Mouse (Mus musculus): ENCODE results near the gene Nelfe. TPM values are rescaled to one million over a fixed set of nuclear protein-coding genes. Genes with fewer than 3 reads are reported as not detected.

Nelfe gene
- polyA plus RNA-seq, 1 experiment from 2014 or later: 78.9 TPM

DNA sequence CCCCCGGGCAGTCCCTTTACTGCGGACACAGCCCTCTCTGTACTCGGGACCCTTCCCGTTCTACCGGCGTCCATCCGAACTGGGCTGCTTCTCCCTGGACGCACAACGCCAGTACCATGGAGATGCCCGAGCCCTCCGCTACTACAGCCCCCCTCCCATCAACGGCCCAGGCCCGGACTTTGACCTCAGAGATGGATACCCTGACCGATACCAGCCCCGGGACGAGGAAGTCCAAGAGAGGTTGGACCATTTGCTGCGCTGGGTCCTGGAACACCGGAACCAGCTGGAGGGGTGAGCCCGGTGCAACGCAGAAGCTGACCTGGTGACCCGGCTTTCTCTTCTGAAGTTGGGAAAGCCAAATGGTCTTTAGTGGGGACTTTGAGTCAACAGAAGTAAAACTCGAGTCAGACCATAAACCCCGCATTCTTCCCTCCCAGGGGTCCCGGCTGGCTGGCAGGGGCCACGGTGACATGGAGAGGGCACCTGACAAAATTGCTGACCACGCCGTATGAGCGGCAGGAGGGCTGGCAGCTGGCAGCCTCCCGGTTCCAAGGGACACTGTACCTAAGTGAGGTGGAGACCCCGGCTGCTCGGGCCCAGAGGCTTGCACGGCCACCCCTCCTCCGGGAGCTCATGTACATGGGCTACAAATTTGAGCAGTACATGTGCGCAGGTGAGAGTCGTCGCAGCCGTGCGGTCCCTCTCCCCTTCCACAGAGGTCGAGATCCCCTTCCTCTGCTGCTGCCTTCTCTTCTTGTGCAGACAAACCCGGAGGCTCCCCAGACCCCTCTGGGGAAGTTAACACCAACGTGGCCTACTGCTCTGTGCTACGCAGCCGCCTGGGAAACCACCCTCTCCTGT, 12.5 kb upstream of the Nelfe start:
- peak overlapping the region; percentile 83 for H3K27ac ChIP-seq (ENCODE audit: low read depth, low read length)
- 35% methylated on average over 43 of the region's 43 CpGs for WGBS

DNA sequence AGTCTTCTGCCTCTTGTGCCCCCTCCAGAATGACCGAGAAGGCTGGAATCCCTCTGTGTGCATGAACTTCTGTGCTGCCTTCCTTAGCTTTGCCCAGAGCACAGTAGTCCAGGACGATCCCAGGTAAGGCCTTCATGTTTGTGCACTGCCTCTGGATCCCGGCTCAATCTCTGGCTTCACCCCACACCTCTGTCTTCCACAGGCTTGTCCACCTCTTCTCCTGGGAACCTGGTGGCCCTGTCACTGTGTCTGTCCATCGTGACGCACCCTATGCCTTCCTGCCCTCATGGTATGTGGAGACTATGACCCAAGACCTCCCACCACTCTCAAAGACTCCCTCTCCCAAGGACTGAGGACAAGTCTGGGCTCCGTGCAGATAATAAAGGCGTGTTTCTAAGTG, 11.4 kb upstream of the Nelfe start:
- H3K9ac ChIP-seq (replicated peaks; ENCODE audit: low read depth, low read length): no peak overlapping the region
- H3K4me1 ChIP-seq (ENCODE audit: control insufficient read depth, insufficient read depth, low read length): peaks cover 20% of the 10 kb centered on the region
- no peak for ATAC-seq (ENCODE audit: low read depth)

More for the DNA sequence above, 12.5 kb upstream of the Nelfe start:
- Histone ChIP-seq H3K4me2 (ENCODE audit: low read depth, low read length) (peak overlapping the region; percentile 99), H3K27me3 (ENCODE audit: control insufficient read depth, insufficient read depth, low read length) (no peaks in the 10 kb centered on the region), H3K4me3 (ENCODE audit: low read depth, low read length) (peak overlapping the region; percentile 72), H3K36me3 (ENCODE audit: control insufficient read depth, insufficient read depth, low read length) (peaks cover 43% of the 10 kb centered on the region), H3K9me3 (ENCODE audit: control insufficient read depth, low read length) (no peaks in the 10 kb centered on the region), H3K4me1 (ENCODE audit: control insufficient read depth, insufficient read depth, low read length) (peaks cover 20% of the 10 kb centered on the region), H3K9ac (replicated peaks; ENCODE audit: low read depth, low read length) (peak overlapping the region; percentile 70)
- ATAC-seq (ENCODE audit: low read depth): peak; percentile 18; the same call in 1 of the 2 replicates

DNA sequence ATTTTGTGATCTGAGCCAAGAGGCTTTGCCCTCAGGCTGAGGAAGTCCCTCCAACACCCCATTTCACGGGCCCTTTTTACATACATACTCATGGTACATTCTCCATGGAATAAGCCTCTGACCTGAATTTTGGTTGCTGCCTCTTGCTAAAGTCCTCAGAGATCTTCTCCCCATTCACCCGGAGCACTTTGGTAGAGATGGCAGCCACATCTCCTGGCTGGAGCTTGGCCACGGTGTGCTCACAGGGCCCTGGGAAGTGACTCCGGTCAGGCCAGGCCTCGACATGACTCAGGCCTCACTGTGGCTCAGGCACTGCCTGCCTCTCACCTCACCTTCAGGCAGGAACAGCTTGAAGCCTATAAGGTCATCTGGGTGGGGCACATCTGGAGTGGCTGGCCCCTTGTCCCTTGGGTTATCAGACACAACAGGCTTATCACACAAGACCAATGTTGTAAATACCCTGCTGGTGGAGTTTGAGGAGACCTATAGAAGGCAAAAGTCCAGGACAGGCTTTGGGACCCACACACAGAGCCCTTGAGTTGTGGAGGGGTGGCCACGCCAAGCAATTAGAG, 9.4 kb upstream of the Nelfe start:
- ATAC-seq (ENCODE audit: low read depth): no peak
- Histone ChIP-seq H3K4me1 (ENCODE audit: control insufficient read depth, insufficient read depth, low read length) (peaks cover 16% of the 10 kb centered on the region), H3K27ac (ENCODE audit: low read depth, low read length) (no peak overlapping the region), H3K9ac (replicated peaks; ENCODE audit: low read depth, low read length) (no peak overlapping the region), H3K4me3 (ENCODE audit: low read depth, low read length) (no peak overlapping the region), H3K4me2 (ENCODE audit: low read depth, low read length) (no peak overlapping the region), H3K9me3 (ENCODE audit: control insufficient read depth, low read length) (no peaks in the 10 kb centered on the region), H3K27me3 (ENCODE audit: control insufficient read depth, insufficient read depth, low read length) (no peaks in the 10 kb centered on the region), H3K36me3 (ENCODE audit: control insufficient read depth, insufficient read depth, low read length) (peaks cover 71% of the 10 kb centered on the region)
- WGBS: 87% methylated on average over 6 of the region's 6 CpGs

More for the DNA sequence above, 11.4 kb upstream of the Nelfe start:
- Histone ChIP-seq H3K4me2 (ENCODE audit: low read depth, low read length) (no peak overlapping the region), H3K4me3 (ENCODE audit: low read depth, low read length) (no peak overlapping the region), H3K27ac (ENCODE audit: low read depth, low read length) (no peak overlapping the region), H3K27me3 (ENCODE audit: control insufficient read depth, insufficient read depth, low read length) (no peaks in the 10 kb centered on the region), H3K36me3 (ENCODE audit: control insufficient read depth, insufficient read depth, low read length) (peaks cover 53% of the 10 kb centered on the region), H3K9me3 (ENCODE audit: control insufficient read depth, low read length) (no peaks in the 10 kb centered on the region)
- 93% methylated on average over 7 of the region's 7 CpGs for WGBS

DNA sequence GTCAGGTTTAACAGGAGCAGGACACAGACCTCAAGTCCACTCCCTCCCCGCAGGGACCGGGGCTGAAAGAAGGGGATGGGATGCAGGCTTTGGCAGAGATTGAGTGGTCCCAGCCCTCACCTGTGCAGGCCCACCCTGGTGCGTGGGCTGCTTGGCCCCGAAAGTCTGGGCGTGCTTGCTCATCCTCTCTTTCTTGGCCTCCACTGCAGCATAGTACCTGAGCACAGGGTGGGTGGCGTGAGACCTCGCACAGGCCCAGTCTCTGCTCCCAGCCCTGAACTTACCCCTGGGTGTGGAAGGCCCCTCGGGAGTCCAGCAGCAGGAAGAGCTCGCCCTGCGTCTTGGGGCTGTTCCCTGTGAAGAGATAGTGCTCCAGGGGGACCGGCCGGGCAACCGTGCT, 5.3 kb upstream of the Nelfe start:
- H3K4me1 ChIP-seq (ENCODE audit: control insufficient read depth, insufficient read depth, low read length): peaks cover 6% of the 10 kb centered on the region; the same call in 1 of the 2 replicates
- no peak overlapping the region for H3K9ac ChIP-seq (replicated peaks; ENCODE audit: low read depth, low read length)
- H3K36me3 ChIP-seq (ENCODE audit: control insufficient read depth, insufficient read depth, low read length): peaks cover 71% of the 10 kb centered on the region
- H3K27ac ChIP-seq (ENCODE audit: low read depth, low read length): no peak overlapping the region
- no peaks in the 10 kb centered on the region for H3K27me3 ChIP-seq (ENCODE audit: control insufficient read depth, insufficient read depth, low read length)
- 97% methylated on average over 13 of the region's 13 CpGs for WGBS
- H3K4me2 ChIP-seq (ENCODE audit: low read depth, low read length): no peak overlapping the region
- H3K9me3 ChIP-seq (ENCODE audit: control insufficient read depth, low read length): no peaks in the 10 kb centered on the region
- no peak overlapping the region for H3K4me3 ChIP-seq (ENCODE audit: low read depth, low read length)
- no peak for ATAC-seq (ENCODE audit: low read depth)

DNA sequence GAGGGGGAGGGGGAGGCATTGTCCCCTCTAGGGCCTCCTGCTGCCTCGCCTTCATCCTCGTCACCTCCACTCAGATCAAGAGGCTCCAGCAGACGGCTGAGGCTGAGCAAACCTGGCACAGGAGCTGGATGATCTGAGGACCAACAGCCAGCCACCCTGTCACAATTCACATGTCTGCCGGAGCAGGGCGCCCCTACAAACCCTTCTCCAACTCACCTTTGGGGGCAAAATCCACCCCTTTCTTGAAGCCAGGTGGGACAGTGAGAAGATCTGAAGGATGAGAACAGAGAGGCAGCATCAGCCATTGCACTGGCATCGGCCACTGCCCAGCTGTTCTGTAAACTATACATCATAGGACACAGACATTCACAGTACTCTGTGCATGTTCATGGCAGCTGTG, 3.0 kb upstream of the Nelfe start:
- ATAC-seq (ENCODE audit: low read depth): no peak
- Histone ChIP-seq H3K36me3 (ENCODE audit: control insufficient read depth, insufficient read depth, low read length) (peaks cover 48% of the 10 kb centered on the region), H3K9ac (replicated peaks; ENCODE audit: low read depth, low read length) (no peak overlapping the region), H3K4me1 (ENCODE audit: control insufficient read depth, insufficient read depth, low read length) (peaks cover 18% of the 10 kb centered on the region), H3K4me3 (ENCODE audit: low read depth, low read length) (no peak overlapping the region), H3K4me2 (ENCODE audit: low read depth, low read length) (no peak overlapping the region), H3K27ac (ENCODE audit: low read depth, low read length) (no peak overlapping the region), H3K27me3 (ENCODE audit: control insufficient read depth, insufficient read depth, low read length) (no peaks in the 10 kb centered on the region), H3K9me3 (ENCODE audit: control insufficient read depth, low read length) (no peaks in the 10 kb centered on the region)
- WGBS: 87% methylated on average over 6 of the region's 6 CpGs

DNA sequence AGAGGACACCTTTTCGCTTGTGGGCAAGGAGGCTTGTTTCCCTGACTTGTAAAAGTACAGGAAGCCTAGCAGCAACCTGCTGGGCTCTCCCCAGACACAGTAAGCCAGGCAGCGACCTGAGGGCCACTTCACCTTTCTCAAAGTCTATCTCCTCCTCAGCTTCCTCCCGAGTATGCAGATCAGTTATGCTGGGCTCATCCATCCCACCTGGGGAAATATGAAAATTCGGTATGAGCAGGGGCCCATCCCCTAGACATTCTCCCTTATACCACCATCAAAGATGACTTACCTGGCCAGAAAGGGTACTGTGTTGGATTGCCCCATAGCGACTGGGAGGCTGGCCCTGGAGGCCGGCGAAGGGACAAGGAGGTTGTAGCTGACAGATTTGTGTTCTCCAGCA, 2.6 kb upstream of the Nelfe start:
- WGBS: 93% methylated on average over 7 of the region's 7 CpGs
- Histone ChIP-seq H3K4me3 (ENCODE audit: low read depth, low read length) (no peak overlapping the region), H3K36me3 (ENCODE audit: control insufficient read depth, insufficient read depth, low read length) (peaks cover 44% of the 10 kb centered on the region), H3K4me2 (ENCODE audit: low read depth, low read length) (no peak overlapping the region), H3K9me3 (ENCODE audit: control insufficient read depth, low read length) (no peaks in the 10 kb centered on the region), H3K4me1 (ENCODE audit: control insufficient read depth, insufficient read depth, low read length) (peaks cover 18% of the 10 kb centered on the region), H3K27me3 (ENCODE audit: control insufficient read depth, insufficient read depth, low read length) (no peaks in the 10 kb centered on the region), H3K9ac (replicated peaks; ENCODE audit: low read depth, low read length) (no peak overlapping the region), H3K27ac (ENCODE audit: low read depth, low read length) (no peak overlapping the region)
- ATAC-seq (ENCODE audit: low read depth): no peak

DNA sequence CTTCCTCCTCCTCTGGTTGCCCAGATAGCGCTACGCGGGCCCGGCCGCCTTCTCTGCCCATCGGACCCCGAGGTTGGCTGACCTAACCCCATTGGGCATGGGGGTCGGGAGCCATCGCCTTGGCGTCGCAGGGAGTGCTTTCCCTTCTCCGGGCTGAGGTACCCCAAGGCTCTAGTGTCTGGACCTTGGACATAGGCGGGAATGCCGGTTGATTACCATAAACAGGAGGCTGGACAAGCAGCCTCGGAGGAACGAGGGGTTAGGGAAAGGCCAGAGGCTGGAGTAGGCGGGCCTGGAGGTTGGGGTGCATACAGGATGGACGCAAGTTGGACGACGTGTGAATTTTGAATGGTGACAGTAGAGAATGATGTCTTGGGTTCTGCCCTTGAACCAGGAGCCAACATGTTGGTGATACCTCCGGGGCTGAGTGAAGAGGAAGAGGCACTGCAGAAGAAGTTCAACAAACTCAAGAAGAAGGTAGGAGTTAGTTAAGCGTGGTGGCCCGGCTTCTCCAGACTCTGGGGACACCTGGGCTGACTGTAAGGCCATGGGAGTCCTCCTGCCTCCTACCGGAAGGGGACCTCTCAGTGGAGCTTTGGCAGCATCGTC, 430 bp downstream of the Nelfe start:
- H3K9me3 ChIP-seq (ENCODE audit: control insufficient read depth, low read length): no peaks in the 10 kb centered on the region
- peak overlapping the region; percentile 86 for H3K9ac ChIP-seq (replicated peaks; ENCODE audit: low read depth, low read length)
- H3K27me3 ChIP-seq (ENCODE audit: control insufficient read depth, insufficient read depth, low read length): no peaks in the 10 kb centered on the region
- H3K4me3 ChIP-seq (ENCODE audit: low read depth, low read length): peak overlapping the region; percentile 95
- 2% methylated on average over 24 of the region's 25 CpGs for WGBS
- H3K4me1 ChIP-seq (ENCODE audit: control insufficient read depth, insufficient read depth, low read length): peaks cover 18% of the 10 kb centered on the region
- peaks cover 33% of the 10 kb centered on the region for H3K36me3 ChIP-seq (ENCODE audit: control insufficient read depth, insufficient read depth, low read length)
- H3K4me2 ChIP-seq (ENCODE audit: low read depth, low read length): peak overlapping the region; percentile 96
- peak overlapping the region; percentile 48; the same call in 1 of the 2 replicates for H3K27ac ChIP-seq (ENCODE audit: low read depth, low read length)
- ATAC-seq (ENCODE audit: low read depth): no peak; the same call in 1 of the 2 replicates

DNA sequence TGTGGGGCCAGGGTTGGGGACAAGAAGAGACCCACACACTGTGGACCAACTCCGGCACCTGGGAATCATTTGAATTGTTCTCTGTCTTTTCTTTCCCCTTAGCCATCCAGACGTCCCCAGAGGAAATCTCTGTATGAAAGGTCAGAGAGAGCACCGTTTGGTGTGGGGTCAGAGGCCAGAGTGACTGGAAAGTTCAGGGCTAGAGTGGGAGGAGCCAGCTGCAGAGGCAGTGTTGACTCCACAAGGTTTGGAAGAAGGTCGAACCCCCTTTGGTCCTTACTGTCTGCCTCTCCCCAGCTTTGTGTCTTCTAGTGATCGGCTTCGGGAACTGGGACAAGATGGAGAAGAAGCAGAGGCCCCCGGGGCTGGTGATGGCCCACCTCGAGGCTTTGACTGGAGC, 3.3 kb downstream of the Nelfe start:
- Histone ChIP-seq H3K36me3 (ENCODE audit: control insufficient read depth, insufficient read depth, low read length) (peaks cover 26% of the 10 kb centered on the region), H3K4me2 (ENCODE audit: low read depth, low read length) (no peak overlapping the region), H3K9ac (replicated peaks; ENCODE audit: low read depth, low read length) (no peak overlapping the region), H3K27ac (ENCODE audit: low read depth, low read length) (no peak overlapping the region), H3K9me3 (ENCODE audit: control insufficient read depth, low read length) (no peaks in the 10 kb centered on the region), H3K27me3 (ENCODE audit: control insufficient read depth, insufficient read depth, low read length) (no peaks in the 10 kb centered on the region), H3K4me3 (ENCODE audit: low read depth, low read length) (no peak overlapping the region), H3K4me1 (ENCODE audit: control insufficient read depth, insufficient read depth, low read length) (peaks cover 18% of the 10 kb centered on the region)
- no peak for ATAC-seq (ENCODE audit: low read depth)
- WGBS: 81% methylated on average over 8 of the region's 8 CpGs

DNA sequence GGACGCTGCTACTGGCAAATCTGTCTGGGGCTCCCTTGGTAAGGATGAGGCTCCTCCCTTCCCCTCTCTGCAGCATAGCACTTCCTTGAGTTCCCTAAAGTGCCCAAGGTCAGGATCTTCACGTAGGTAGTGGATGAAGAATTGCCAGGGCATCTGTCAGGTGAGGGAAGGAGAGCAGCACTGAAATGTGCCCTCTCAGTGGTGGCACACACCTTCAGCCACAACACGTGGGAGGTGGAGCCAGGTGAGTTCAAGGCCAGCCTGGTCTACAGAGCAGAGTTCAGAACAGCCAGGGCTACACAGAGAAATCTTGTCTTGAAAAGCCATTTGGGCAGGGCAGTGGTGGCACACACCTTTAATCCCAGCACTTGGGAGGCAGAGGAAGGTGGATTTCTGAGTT, 4.6 kb downstream of the Nelfe start:
- no peak overlapping the region for H3K9ac ChIP-seq (replicated peaks; ENCODE audit: low read depth, low read length)
- ATAC-seq (ENCODE audit: low read depth): no peak
- H3K27ac ChIP-seq (ENCODE audit: low read depth, low read length): no peak overlapping the region
- H3K4me1 ChIP-seq (ENCODE audit: control insufficient read depth, insufficient read depth, low read length): peaks cover 12% of the 10 kb centered on the region
- no peaks in the 10 kb centered on the region for H3K9me3 ChIP-seq (ENCODE audit: control insufficient read depth, low read length)
- H3K4me2 ChIP-seq (ENCODE audit: low read depth, low read length): no peak overlapping the region
- H3K27me3 ChIP-seq (ENCODE audit: control insufficient read depth, insufficient read depth, low read length): no peaks in the 10 kb centered on the region
- 85% methylated on average over 3 of the region's 3 CpGs for WGBS
- H3K4me3 ChIP-seq (ENCODE audit: low read depth, low read length): no peak overlapping the region
- H3K36me3 ChIP-seq (ENCODE audit: control insufficient read depth, insufficient read depth, low read length): peaks cover 26% of the 10 kb centered on the region
